Mouse (Mus musculus) liver, embryonic 14.5 days (tissue): ENCODE data around the gene H2afy.

Experiments
- CTCF ChIP-seq: IDR thresholded peaks from 2 replicates; pipeline ENCODE4 v1.5.1; 2016; ENCODE audit warnings: antibody characterized with exemption, low read depth, control low read depth
- EP300 ChIP-seq: IDR thresholded peaks from 2 replicates; pipeline ENCODE4 v1.6.1; 2016; ENCODE audit warnings: antibody characterized with exemption, low read depth

- TF ChIP-seq EP300, result no peak
- no peak for TF ChIP-seq CTCF
Observed at GRCm38 (mm10) chr13:56026623-56027022, 109.5 kb downstream of the H2afy start.
